Mouse (Mus musculus): ENCODE data around the gene Ccdc150. TPM values are rescaled to one million over a fixed set of nuclear protein-coding genes. Genes with fewer than 3 reads are reported as not detected.

The Ccdc150 gene
- polyA plus RNA-seq, 1 experiment from 2014 or later = not detected

GRCm38 (mm10) chr1:54306404-54306803 lies 55.9 kb downstream of the Ccdc150 start:
- DNase-seq (ENCODE audit: low spot score) (no peak), ATAC-seq (ENCODE audit: low FRiP score, low TSS enrichment) (no peak)
- WGBS = 49% methylated on average over 2 of the region's 2 CpGs

GRCm38 (mm10) chr1:54326647-54327046 lies 76.2 kb downstream of the Ccdc150 start:
- DNase-seq (ENCODE audit: low spot score) (no peak), ATAC-seq (ENCODE audit: low FRiP score, low TSS enrichment) (no peak)
- 83% methylated on average over 2 of the region's 2 CpGs for WGBS
- Histone ChIP-seq H3K4me2 (replicated peaks; ENCODE audit: low read depth) (no peak overlapping the region), H3K9me3 (ENCODE audit: control insufficient read depth, low read length) (no peaks in the 10 kb centered on the region), H3K27me3 (ENCODE audit: control insufficient read depth, insufficient read depth, low read length) (no peaks in the 10 kb centered on the region), H3K27ac (replicated peaks) (no peak overlapping the region), H3K36me3 (ENCODE audit: control insufficient read depth, insufficient read depth, low read length) (no peaks in the 10 kb centered on the region), H3K4me1 (replicated peaks; ENCODE audit: control insufficient read depth, insufficient read depth) (no peaks in the 10 kb centered on the region), H3K4me3 (ENCODE audit: low read depth, low read length) (no peak overlapping the region), H3K9ac (ENCODE audit: low read length) (no peak overlapping the region)
- TF ChIP-seq CTCF (IDR thresholded peaks at IDR 0.05; ENCODE audit: low read depth) (no peak), EP300 (optimal IDR thresholded peaks at IDR 0.05) (no peak)

More at GRCm38 (mm10) chr1:54306404-54306803, 55.9 kb downstream of the Ccdc150 start:
- Histone ChIP-seq H3K9me3 (ENCODE audit: control insufficient read depth, low read length) (no peaks in the 10 kb centered on the region), H3K36me3 (ENCODE audit: control insufficient read depth, insufficient read depth, low read length) (no peaks in the 10 kb centered on the region), H3K4me3 (ENCODE audit: low read depth, low read length) (no peak overlapping the region), H3K4me1 (replicated peaks; ENCODE audit: control insufficient read depth, insufficient read depth) (no peaks in the 10 kb centered on the region), H3K9ac (ENCODE audit: low read length) (no peak overlapping the region), H3K4me2 (replicated peaks; ENCODE audit: low read depth) (no peak overlapping the region), H3K27me3 (ENCODE audit: control insufficient read depth, insufficient read depth, low read length) (no peaks in the 10 kb centered on the region), H3K27ac (replicated peaks) (no peak overlapping the region)
- TF ChIP-seq EP300 (optimal IDR thresholded peaks at IDR 0.05) = no peak
- TF ChIP-seq CTCF (IDR thresholded peaks at IDR 0.05; ENCODE audit: low read depth) = no peak

GRCm38 (mm10) chr1:54327876-54328545 lies 77.5 kb downstream of the Ccdc150 start:
- TF ChIP-seq CTCF (IDR thresholded peaks at IDR 0.05; ENCODE audit: low read depth) (no peak), EP300 (optimal IDR thresholded peaks at IDR 0.05) (no peak)

GRCm38 (mm10) chr1:54332988-54333387 lies 82.5 kb downstream of the Ccdc150 start:
- Histone ChIP-seq H3K4me1 (replicated peaks; ENCODE audit: control insufficient read depth, insufficient read depth) (no peaks in the 10 kb centered on the region), H3K9ac (ENCODE audit: low read length) (no peak overlapping the region), H3K27me3 (ENCODE audit: control insufficient read depth, insufficient read depth, low read length) (no peaks in the 10 kb centered on the region), H3K36me3 (ENCODE audit: control insufficient read depth, insufficient read depth, low read length) (no peaks in the 10 kb centered on the region), H3K4me2 (replicated peaks; ENCODE audit: low read depth) (no peak overlapping the region), H3K9me3 (ENCODE audit: control insufficient read depth, low read length) (no peaks in the 10 kb centered on the region), H3K27ac (replicated peaks) (no peak overlapping the region), H3K4me3 (ENCODE audit: low read depth, low read length) (no peak overlapping the region)
- WGBS = 55% methylated on average over 4 of the region's 4 CpGs
- DNase-seq (ENCODE audit: low spot score) (peak; percentile 19), ATAC-seq (ENCODE audit: low FRiP score, low TSS enrichment) (no peak)
- TF ChIP-seq CTCF (IDR thresholded peaks at IDR 0.05; ENCODE audit: low read depth) = peak; percentile 71
- no peak for TF ChIP-seq EP300 (optimal IDR thresholded peaks at IDR 0.05)

More at GRCm38 (mm10) chr1:54327876-54328545, 77.5 kb downstream of the Ccdc150 start:
- no peak overlapping the region for H3K4me2 ChIP-seq (replicated peaks; ENCODE audit: low read depth)
- H3K9ac ChIP-seq (ENCODE audit: low read length) = no peak overlapping the region
- no peaks in the 10 kb centered on the region for H3K36me3 ChIP-seq (ENCODE audit: control insufficient read depth, insufficient read depth, low read length)
- H3K4me1 ChIP-seq (replicated peaks; ENCODE audit: control insufficient read depth, insufficient read depth) = no peaks in the 10 kb centered on the region
- no peak overlapping the region for H3K4me3 ChIP-seq (ENCODE audit: low read depth, low read length)
- no peak overlapping the region for H3K27ac ChIP-seq (replicated peaks)
- ATAC-seq (ENCODE audit: low FRiP score, low TSS enrichment) (no peak), DNase-seq (ENCODE audit: low spot score) (no peak)
- H3K27me3 ChIP-seq (ENCODE audit: control insufficient read depth, insufficient read depth, low read length) = no peaks in the 10 kb centered on the region
- no peaks in the 10 kb centered on the region for H3K9me3 ChIP-seq (ENCODE audit: control insufficient read depth, low read length)
- WGBS = 82% methylated on average over 6 of the region's 6 CpGs

GRCm38 (mm10) chr1:54354786-54355185 lies 104.3 kb downstream of the Ccdc150 start:
- no peak for TF ChIP-seq EP300 (optimal IDR thresholded peaks at IDR 0.05)
- no peak for TF ChIP-seq CTCF (IDR thresholded peaks at IDR 0.05; ENCODE audit: low read depth)
- Histone ChIP-seq H3K4me2 (replicated peaks; ENCODE audit: low read depth) (no peak overlapping the region), H3K27me3 (ENCODE audit: control insufficient read depth, insufficient read depth, low read length) (no peaks in the 10 kb centered on the region), H3K9ac (ENCODE audit: low read length) (no peak overlapping the region), H3K9me3 (ENCODE audit: control insufficient read depth, low read length) (no peaks in the 10 kb centered on the region), H3K36me3 (ENCODE audit: control insufficient read depth, insufficient read depth, low read length) (no peaks in the 10 kb centered on the region), H3K27ac (replicated peaks) (no peak overlapping the region), H3K4me3 (ENCODE audit: low read depth, low read length) (no peak overlapping the region), H3K4me1 (replicated peaks; ENCODE audit: control insufficient read depth, insufficient read depth) (no peaks in the 10 kb centered on the region)
- no peak for DNase-seq (ENCODE audit: low spot score)
- ATAC-seq (ENCODE audit: low FRiP score, low TSS enrichment) = no peak
- WGBS = 89% methylated on average over 4 of the region's 4 CpGs

- H3K9me3 ChIP-seq (ENCODE audit: control insufficient read depth, low read length) = no peaks in the 10 kb centered on the region
- DNase-seq (ENCODE audit: low spot score) (no peak), ATAC-seq (ENCODE audit: low FRiP score, low TSS enrichment) (no peak)
- TF ChIP-seq EP300 (optimal IDR thresholded peaks at IDR 0.05) (no peak), CTCF (IDR thresholded peaks at IDR 0.05; ENCODE audit: low read depth) (no peak)
- H3K4me3 ChIP-seq (ENCODE audit: low read depth, low read length) = no peak overlapping the region
- H3K4me2 ChIP-seq (replicated peaks; ENCODE audit: low read depth) = no peak overlapping the region
- no peak overlapping the region for H3K27ac ChIP-seq (replicated peaks)
- H3K9ac ChIP-seq (ENCODE audit: low read length) = no peak overlapping the region
- no peaks in the 10 kb centered on the region for H3K27me3 ChIP-seq (ENCODE audit: control insufficient read depth, insufficient read depth, low read length)
- no peaks in the 10 kb centered on the region for H3K36me3 ChIP-seq (ENCODE audit: control insufficient read depth, insufficient read depth, low read length)
- no peaks in the 10 kb centered on the region for H3K4me1 ChIP-seq (replicated peaks; ENCODE audit: control insufficient read depth, insufficient read depth)
- 68% methylated on average over 5 of the region's 5 CpGs for WGBS
Measured at GRCm38 (mm10) chr1:54355485-54355884, 105.0 kb downstream of the Ccdc150 start.
